Mouse (Mus musculus): ENCODE measurements around the gene Mastl. TPM values are rescaled to one million over a fixed set of nuclear protein-coding genes. Genes with fewer than 3 reads are reported as not detected.

The Mastl gene
- total and polyA plus RNA-seq, 2 experiments, result 0.09 to 0.28 TPM

DNA sequence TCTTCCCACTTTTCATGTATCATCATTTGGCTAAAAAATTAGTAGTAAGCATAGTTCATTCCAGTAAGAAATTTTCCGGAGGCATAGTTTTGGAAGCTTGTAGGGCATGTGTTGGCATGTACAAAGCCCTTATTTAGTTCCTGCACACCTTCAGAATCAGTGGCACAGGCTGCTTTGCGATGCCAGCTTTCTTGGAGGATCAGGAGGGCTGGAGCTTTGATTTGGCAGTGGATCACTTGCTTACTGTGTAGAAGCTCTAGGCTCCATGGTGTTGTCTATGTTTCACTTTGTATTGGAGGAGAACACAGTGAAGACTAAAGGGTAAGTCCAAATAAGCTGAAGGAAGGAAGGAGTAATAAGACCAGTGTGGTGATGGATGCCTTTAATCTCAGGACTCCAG lies 85.3 kb downstream of the Mastl start:
- H3K79me2 ChIP-seq (ENCODE audit: control insufficient read depth, insufficient read depth, low read length), result peaks cover 12% of the 10 kb centered on the region; the same call in 1 of the 2 replicates
- H3K36me3 ChIP-seq (ENCODE audit: control insufficient read depth, insufficient read depth, low read length), result peaks cover 7% of the 10 kb centered on the region
- H3K4me1 ChIP-seq (ENCODE audit: control insufficient read depth, insufficient read depth, low read length), result peaks cover 10% of the 10 kb centered on the region
- TF ChIP-seq CTCF (IDR thresholded peaks at IDR 0.05; ENCODE audit: low read depth, low read length) (no peak), POLR2A (IDR thresholded peaks at IDR 0.05; ENCODE audit: extremely low read depth, insufficient read depth, low read length) (no peak)
- peak; percentile 75 for DNase-seq (ENCODE audit: extremely low read depth, low read depth, low spot score)
- peak overlapping the region; percentile 69 for H3K9ac ChIP-seq (ENCODE audit: low read depth, low read length)
- 29% methylated on average over 2 of the region's 2 CpGs for WGBS
- H3K4me3 ChIP-seq (ENCODE audit: insufficient read depth, low read depth, low read length), result peak overlapping the region; percentile 62
- H3K27ac ChIP-seq (replicated peaks; ENCODE audit: insufficient read depth, low read depth, low read length), result peak overlapping the region; percentile 66
- no peaks in the 10 kb centered on the region for H3K27me3 ChIP-seq (ENCODE audit: control insufficient read depth, insufficient read depth, low read length)

DNA sequence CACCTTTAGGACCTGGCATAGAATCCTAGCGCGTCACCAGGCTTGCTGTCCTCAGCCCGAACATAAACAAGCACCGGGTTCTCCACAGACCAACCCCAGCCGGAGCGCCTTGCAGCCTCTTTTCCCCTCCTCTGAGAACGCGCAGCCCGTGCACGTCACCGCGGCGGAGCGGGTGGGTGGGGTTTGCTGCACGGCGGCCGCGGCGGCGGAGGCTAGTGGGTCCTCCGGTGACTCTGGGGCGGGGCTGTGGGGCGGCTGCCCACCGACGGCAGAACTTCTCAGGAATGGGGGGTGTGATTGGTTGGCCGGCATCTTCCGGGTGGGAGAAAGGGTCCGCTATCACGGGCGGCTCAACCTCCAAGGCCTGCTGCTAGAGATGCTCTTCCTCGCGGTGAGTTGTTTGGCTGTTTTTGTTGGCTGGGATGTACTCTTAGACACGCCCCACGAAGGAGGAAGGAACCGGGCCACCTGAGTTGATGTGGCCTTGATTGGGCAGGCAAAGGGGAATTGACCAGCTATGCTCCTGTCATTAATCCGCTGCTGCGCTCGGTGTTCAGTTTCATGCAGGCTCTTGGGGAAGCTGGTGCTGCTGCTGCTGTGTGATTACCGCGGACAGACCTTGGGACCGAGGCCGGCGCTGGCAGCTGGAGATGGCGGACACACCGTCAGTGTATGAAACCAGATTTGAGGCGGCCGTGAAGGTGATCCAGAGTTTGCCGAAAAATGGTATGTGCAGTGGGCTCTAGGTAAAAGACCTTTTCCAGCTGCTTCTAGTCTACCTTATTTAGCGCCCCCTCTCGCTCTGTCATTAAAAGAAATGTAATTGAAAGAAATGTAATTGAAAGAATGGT lies 86.7 kb downstream of the Mastl start:
- peak overlapping the region; percentile 95 for H3K9ac ChIP-seq (ENCODE audit: low read depth, low read length)
- TF ChIP-seq POLR2A (IDR thresholded peaks at IDR 0.05; ENCODE audit: extremely low read depth, insufficient read depth, low read length) (peak; percentile 96), CTCF (IDR thresholded peaks at IDR 0.05; ENCODE audit: low read depth, low read length) (no peak)
- H3K79me2 ChIP-seq (ENCODE audit: control insufficient read depth, insufficient read depth, low read length), result peaks cover 9% of the 10 kb centered on the region; the same call in 1 of the 2 replicates
- H3K27ac ChIP-seq (replicated peaks; ENCODE audit: insufficient read depth, low read depth, low read length), result peak overlapping the region; percentile 96
- DNase-seq (ENCODE audit: extremely low read depth, low read depth, low spot score), result peak; percentile 95
- H3K4me3 ChIP-seq (ENCODE audit: insufficient read depth, low read depth, low read length), result peak overlapping the region; percentile 85
- H3K4me1 ChIP-seq (ENCODE audit: control insufficient read depth, insufficient read depth, low read length), result peaks cover 5% of the 10 kb centered on the region
- H3K27me3 ChIP-seq (ENCODE audit: control insufficient read depth, insufficient read depth, low read length), result no peaks in the 10 kb centered on the region
- under 1% methylated on average over 50 of the region's 50 CpGs for WGBS
- H3K36me3 ChIP-seq (ENCODE audit: control insufficient read depth, insufficient read depth, low read length), result peaks cover 3% of the 10 kb centered on the region; the same call in 1 of the 2 replicates

DNA sequence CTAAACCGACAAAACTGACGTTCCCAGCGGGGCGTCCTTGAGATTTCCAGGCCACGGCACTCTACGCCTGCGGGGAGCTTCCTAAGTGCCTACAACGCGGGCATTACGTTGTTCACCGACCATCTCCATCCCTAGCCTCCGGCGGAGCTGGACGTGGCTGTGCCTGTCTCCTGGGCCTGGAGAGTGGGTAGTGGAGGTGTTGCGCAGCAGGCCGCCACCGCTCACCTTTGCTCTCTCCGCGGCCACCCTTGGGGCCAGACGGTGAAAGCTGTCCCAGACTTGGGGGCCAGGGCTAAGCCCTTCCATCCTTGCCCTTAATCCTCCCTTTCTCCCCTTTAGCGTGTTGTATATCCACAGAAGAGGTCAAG lies 87.5 kb downstream of the Mastl start:
- H3K9ac ChIP-seq (ENCODE audit: low read depth, low read length), result peak overlapping the region; percentile 95
- peak overlapping the region; percentile 85 for H3K4me3 ChIP-seq (ENCODE audit: insufficient read depth, low read depth, low read length)
- no peaks in the 10 kb centered on the region for H3K27me3 ChIP-seq (ENCODE audit: control insufficient read depth, insufficient read depth, low read length)
- H3K36me3 ChIP-seq (ENCODE audit: control insufficient read depth, insufficient read depth, low read length), result peaks cover 3% of the 10 kb centered on the region; the same call in 1 of the 2 replicates
- H3K79me2 ChIP-seq (ENCODE audit: control insufficient read depth, insufficient read depth, low read length), result peaks cover 5% of the 10 kb centered on the region; the same call in 1 of the 2 replicates
- peaks cover 2% of the 10 kb centered on the region; the same call in 1 of the 2 replicates for H3K4me1 ChIP-seq (ENCODE audit: control insufficient read depth, insufficient read depth, low read length)
- under 1% methylated on average over 21 of the region's 21 CpGs for WGBS
- no peak for TF ChIP-seq CTCF (IDR thresholded peaks at IDR 0.05; ENCODE audit: low read depth, low read length)
- TF ChIP-seq POLR2A (IDR thresholded peaks at IDR 0.05; ENCODE audit: extremely low read depth, insufficient read depth, low read length), result peak; percentile 13; the same call in 1 of the 2 replicates
- no peak for DNase-seq (ENCODE audit: extremely low read depth, low read depth, low spot score)
- peak overlapping the region; percentile 96 for H3K27ac ChIP-seq (replicated peaks; ENCODE audit: insufficient read depth, low read depth, low read length)

DNA sequence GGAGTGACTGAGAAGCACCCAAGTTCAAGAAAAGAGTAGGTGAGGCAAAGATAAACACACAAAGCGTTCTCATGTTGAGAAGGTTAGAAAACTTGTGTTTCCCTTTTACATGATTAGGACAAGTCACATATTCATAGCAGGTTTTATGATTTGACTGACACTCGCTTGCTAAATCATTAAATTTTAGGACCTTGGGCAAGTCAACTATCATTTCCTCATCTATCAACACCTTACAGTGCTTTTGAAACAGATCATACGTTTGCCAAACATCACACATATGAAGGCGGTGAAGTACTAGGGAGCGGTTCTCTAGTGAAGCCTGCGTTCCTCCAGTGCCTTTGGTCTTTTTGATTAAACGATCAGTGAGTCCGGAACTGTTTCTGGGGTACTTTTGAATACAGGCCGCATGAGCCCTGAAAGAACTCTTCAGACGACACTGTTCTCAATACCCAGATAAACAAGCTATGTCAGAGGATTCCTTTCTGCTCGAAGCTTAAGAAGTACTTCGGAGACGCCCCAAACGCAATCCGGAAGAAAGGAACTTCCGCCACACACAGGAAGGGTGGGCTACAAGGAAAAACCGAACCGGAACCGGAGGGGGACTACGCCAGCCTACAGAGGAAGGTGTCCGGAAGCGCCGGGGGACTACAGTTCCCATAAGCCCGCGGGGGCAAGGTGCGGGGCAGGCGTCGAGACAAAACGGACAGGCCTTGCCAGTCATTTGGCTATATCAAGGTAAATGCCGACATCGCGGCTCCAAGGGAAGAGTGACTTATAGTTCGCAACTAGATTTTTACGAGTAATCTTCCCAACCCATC lies 88.1 kb downstream of the Mastl start, which contains the start of gene Acbd5:
Gene Acbd5 (plus strand): TSS at position 616 of the 818 bp plus-strand sequence.
- Histone ChIP-seq H3K36me3 (ENCODE audit: control insufficient read depth, insufficient read depth, low read length) (peaks cover 3% of the 10 kb centered on the region; the same call in 1 of the 2 replicates), H3K4me1 (ENCODE audit: control insufficient read depth, insufficient read depth, low read length) (peaks cover 2% of the 10 kb centered on the region; the same call in 1 of the 2 replicates), H3K9ac (ENCODE audit: low read depth, low read length) (peak within 1 kb of the TSS; percentile 95), H3K4me3 (ENCODE audit: insufficient read depth, low read depth, low read length) (peak within 1 kb of the TSS; percentile 85), H3K27me3 (ENCODE audit: control insufficient read depth, insufficient read depth, low read length) (no peaks in the 10 kb centered on the region), H3K79me2 (ENCODE audit: control insufficient read depth, insufficient read depth, low read length) (peaks cover 5% of the 10 kb centered on the region; the same call in 1 of the 2 replicates), H3K27ac (replicated peaks; ENCODE audit: insufficient read depth, low read depth, low read length) (peak within 1 kb of the TSS; percentile 96)
- 1% methylated on average over 34 of the region's 34 CpGs for WGBS
- TF ChIP-seq CTCF (IDR thresholded peaks at IDR 0.05; ENCODE audit: low read depth, low read length), result no peak
- peak; percentile 68; the same call in 1 of the 2 replicates for TF ChIP-seq POLR2A (IDR thresholded peaks at IDR 0.05; ENCODE audit: extremely low read depth, insufficient read depth, low read length)
- DNase-seq (ENCODE audit: extremely low read depth, low read depth, low spot score), result peak; percentile 98

Other genes starting within 250 kb of the Mastl start
- gene Abi1, start 115.8 kb downstream of the Mastl start, total RNA-seq (2014; rRNA removed), result 35.6 and 36.0 TPM in 2 replicates
- gene Abi1, start 115.8 kb downstream of the Mastl start, polyA plus RNA-seq (2012; rRNA removed), result 50.1 and 53.9 TPM in 2 replicates
- 168 and 189 TPM in 2 replicates for gene Acbd5, start 87.9 kb downstream of the Mastl start, total RNA-seq (2014; rRNA removed)
- gene Acbd5, start 87.9 kb downstream of the Mastl start, polyA plus RNA-seq (2012; rRNA removed), result 23.2 and 24.2 TPM in 2 replicates
- gene Yme1l1, start 345 bp upstream of the Mastl start, total RNA-seq (2014; rRNA removed), result 71.4 and 90.2 TPM in 2 replicates
- gene Yme1l1, start 345 bp upstream of the Mastl start, polyA plus RNA-seq (2012; rRNA removed), result 4.1 and 6.2 TPM in 2 replicates
- gene 4931423N10Rik, start 51.5 kb upstream of the Mastl start, total RNA-seq (2014; rRNA removed), result not detected in 2 replicates
- not detected in 2 replicates for gene 4931423N10Rik, start 51.5 kb upstream of the Mastl start, polyA plus RNA-seq (2012; rRNA removed)
- gene Nxph2, start 165.2 kb upstream of the Mastl start, total RNA-seq (2014; rRNA removed), result not detected in 2 replicates
- not detected in 2 replicates for gene Nxph2, start 165.2 kb upstream of the Mastl start, polyA plus RNA-seq (2012; rRNA removed)

All from liver, adult 2 months (tissue).